Mouse (Mus musculus): Measurements from ENCODE around the gene Creb5. TPM values are rescaled to one million over a fixed set of nuclear protein-coding genes. Genes with fewer than 3 reads are reported as not detected.

Creb5 gene
- polyA plus RNA-seq, 1 experiment from 2014 or later, result 3.5 TPM

DNA sequence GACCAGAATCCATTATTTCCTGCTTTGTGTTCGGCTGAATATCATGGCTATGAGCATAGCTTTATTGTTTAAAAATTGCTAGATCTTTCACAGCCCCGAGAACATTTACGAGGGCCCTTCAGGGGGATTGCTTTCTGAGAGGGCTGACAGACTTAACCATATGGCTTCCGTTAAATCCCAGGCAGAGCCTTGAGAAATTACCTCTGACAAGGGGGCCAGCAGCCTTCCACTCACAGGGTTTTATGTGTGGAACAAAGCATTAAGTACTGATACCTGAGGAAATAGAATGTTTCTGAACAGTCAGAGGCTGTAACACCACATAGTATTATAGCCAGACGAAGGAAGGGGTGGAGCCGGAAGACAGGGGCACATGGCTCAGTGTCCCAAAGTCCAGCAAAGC lies 165.2 kb downstream of the Creb5 start:
- 26% methylated on average over 6 of the region's 6 CpGs for WGBS
- H3K4me1 ChIP-seq (ENCODE audit: insufficient read depth, low read length), result peaks cover 39% of the 10 kb centered on the region
- no peak overlapping the region for H3K4me3 ChIP-seq (ENCODE audit: low read length)
- H3K27ac ChIP-seq (ENCODE audit: low read length), result no peak overlapping the region
- no peaks in the 10 kb centered on the region for H3K36me3 ChIP-seq (ENCODE audit: insufficient read depth, low read length)
- ATAC-seq (ENCODE audit: low FRiP score, low TSS enrichment), result no peak
- H3K4me2 ChIP-seq (replicated peaks; ENCODE audit: low read depth, low read length), result peak overlapping the region; percentile 28; the same call in 1 of the 2 replicates
- no peaks in the 10 kb centered on the region; the same call in 1 of the 2 replicates for H3K27me3 ChIP-seq (ENCODE audit: insufficient read depth, low read length)
- no peaks in the 10 kb centered on the region for H3K9me3 ChIP-seq (ENCODE audit: low read length)
- H3K9ac ChIP-seq (replicated peaks; ENCODE audit: low read length), result no peak overlapping the region

DNA sequence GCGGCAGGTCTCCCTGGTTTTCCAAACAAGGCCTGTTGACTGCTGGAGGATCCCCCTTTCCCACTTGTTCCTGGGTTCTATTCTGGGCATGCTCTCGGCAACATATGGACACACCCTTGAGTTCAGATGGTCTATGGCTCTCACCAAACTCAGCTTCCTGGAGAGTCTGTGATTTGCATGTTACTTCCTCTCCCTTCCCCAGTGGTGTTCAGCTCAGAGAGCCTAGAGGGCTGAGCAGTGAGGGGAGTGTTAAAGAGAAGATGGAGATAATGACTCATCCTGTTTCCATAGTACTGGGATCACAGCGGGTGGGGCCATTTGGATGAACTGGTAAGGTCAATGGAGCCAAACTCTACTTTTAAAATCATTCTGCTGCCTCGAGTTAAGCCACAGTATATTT lies 168.4 kb downstream of the Creb5 start:
- ATAC-seq (ENCODE audit: low FRiP score, low TSS enrichment), result no peak
- no peaks in the 10 kb centered on the region for H3K36me3 ChIP-seq (ENCODE audit: insufficient read depth, low read length)
- H3K4me1 ChIP-seq (ENCODE audit: insufficient read depth, low read length), result peaks cover 19% of the 10 kb centered on the region; the same call in 1 of the 2 replicates
- H3K9ac ChIP-seq (replicated peaks; ENCODE audit: low read length), result no peak overlapping the region
- no peaks in the 10 kb centered on the region for H3K9me3 ChIP-seq (ENCODE audit: low read length)
- no peak overlapping the region for H3K4me3 ChIP-seq (ENCODE audit: low read length)
- H3K4me2 ChIP-seq (replicated peaks; ENCODE audit: low read depth, low read length), result no peak overlapping the region
- H3K27me3 ChIP-seq (ENCODE audit: insufficient read depth, low read length), result no peaks in the 10 kb centered on the region; the same call in 1 of the 2 replicates
- WGBS, result 77% methylated on average over 4 of the region's 4 CpGs
- no peak overlapping the region for H3K27ac ChIP-seq (ENCODE audit: low read length)

GRCm38 (mm10) chr6:53456111-53456510 lies 169.0 kb downstream of the Creb5 start:
- Histone ChIP-seq H3K27ac (ENCODE audit: low read length) (no peak overlapping the region), H3K27me3 (ENCODE audit: insufficient read depth, low read length) (no peaks in the 10 kb centered on the region; the same call in 1 of the 2 replicates), H3K4me2 (replicated peaks; ENCODE audit: low read depth, low read length) (no peak overlapping the region), H3K36me3 (ENCODE audit: insufficient read depth, low read length) (no peaks in the 10 kb centered on the region), H3K9me3 (ENCODE audit: low read length) (no peaks in the 10 kb centered on the region), H3K4me3 (ENCODE audit: low read length) (no peak overlapping the region), H3K9ac (replicated peaks; ENCODE audit: low read length) (no peak overlapping the region), H3K4me1 (ENCODE audit: insufficient read depth, low read length) (peaks cover 17% of the 10 kb centered on the region; the same call in 1 of the 2 replicates)
- ATAC-seq (ENCODE audit: low FRiP score, low TSS enrichment), result no peak
- WGBS, result 89% methylated on average over 5 of the region's 5 CpGs

DNA sequence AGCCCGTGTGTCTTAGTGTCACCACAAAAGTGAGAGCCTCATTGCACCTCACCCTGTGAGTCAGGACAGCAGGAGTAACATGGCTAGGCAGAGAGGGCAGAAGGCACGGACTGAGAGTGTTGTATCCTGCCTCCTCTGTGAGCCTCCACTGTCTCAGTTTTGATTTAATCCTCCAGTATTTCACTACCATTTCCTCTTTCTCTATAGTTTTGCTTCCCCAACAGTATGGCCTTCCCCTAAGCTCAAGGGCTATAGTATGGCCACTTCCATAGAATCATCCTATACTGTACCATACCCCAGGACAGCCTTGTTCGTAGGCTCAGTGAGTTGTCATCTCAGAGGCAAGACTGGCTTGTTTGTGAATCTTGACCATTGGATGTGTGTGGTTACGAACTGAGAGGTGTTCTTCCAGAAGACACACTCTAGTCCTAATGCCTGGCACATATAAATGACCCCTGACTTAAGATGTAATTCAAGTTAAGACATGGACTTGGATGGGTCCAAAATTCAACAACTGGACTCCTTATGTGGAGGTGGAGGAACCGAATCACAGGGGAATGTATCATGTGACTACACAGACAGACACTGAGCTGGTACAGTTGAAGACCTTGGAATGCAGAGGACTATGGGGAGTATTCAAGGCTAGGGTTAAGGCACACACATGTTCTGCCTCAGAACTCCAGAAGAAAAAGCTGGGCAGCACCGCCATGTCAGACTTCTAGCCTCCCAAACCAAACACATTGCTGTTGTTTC lies 173.1 kb downstream of the Creb5 start:
- no peaks in the 10 kb centered on the region for H3K4me1 ChIP-seq (ENCODE audit: insufficient read depth, low read length)
- WGBS, result 86% methylated on average over 6 of the region's 6 CpGs
- H3K27me3 ChIP-seq (ENCODE audit: insufficient read depth, low read length), result no peaks in the 10 kb centered on the region
- no peaks in the 10 kb centered on the region for H3K36me3 ChIP-seq (ENCODE audit: insufficient read depth, low read length)
- ATAC-seq (ENCODE audit: low FRiP score, low TSS enrichment), result no peak
- H3K9me3 ChIP-seq (ENCODE audit: low read length), result no peaks in the 10 kb centered on the region
- no peak overlapping the region for H3K27ac ChIP-seq (ENCODE audit: low read length)
- H3K4me2 ChIP-seq (replicated peaks; ENCODE audit: low read depth, low read length), result no peak overlapping the region
- no peak overlapping the region for H3K4me3 ChIP-seq (ENCODE audit: low read length)
- H3K9ac ChIP-seq (replicated peaks; ENCODE audit: low read length), result no peak overlapping the region

GRCm38 (mm10) chr6:53461056-53461455 lies 174.0 kb downstream of the Creb5 start:
- H3K36me3 ChIP-seq (ENCODE audit: insufficient read depth, low read length), result no peaks in the 10 kb centered on the region
- H3K27ac ChIP-seq (ENCODE audit: low read length), result no peak overlapping the region
- H3K27me3 ChIP-seq (ENCODE audit: insufficient read depth, low read length), result no peaks in the 10 kb centered on the region
- H3K4me3 ChIP-seq (ENCODE audit: low read length), result no peak overlapping the region
- no peak overlapping the region for H3K4me2 ChIP-seq (replicated peaks; ENCODE audit: low read depth, low read length)
- ATAC-seq (ENCODE audit: low FRiP score, low TSS enrichment), result no peak
- H3K4me1 ChIP-seq (ENCODE audit: insufficient read depth, low read length), result no peaks in the 10 kb centered on the region
- no peaks in the 10 kb centered on the region for H3K9me3 ChIP-seq (ENCODE audit: low read length)
- WGBS, result 90% methylated on average over 6 of the region's 6 CpGs
- H3K9ac ChIP-seq (replicated peaks; ENCODE audit: low read length), result no peak overlapping the region

- H3K4me3 ChIP-seq (ENCODE audit: low read length), result no peak overlapping the region
- whole genome bisulfite sequencing, result 77% methylated on average over 12 of the region's 12 CpGs
- no peak for ATAC-seq (ENCODE audit: low FRiP score, low TSS enrichment)
These were observed 175.0 kb downstream of the Creb5 start for GRCm38 (mm10) chr6:53461775-53462770.

GRCm38 (mm10) chr6:53462802-53463201 lies 175.7 kb downstream of the Creb5 start:
- H3K36me3 ChIP-seq (ENCODE audit: insufficient read depth, low read length), result no peaks in the 10 kb centered on the region
- no peak overlapping the region for H3K4me3 ChIP-seq (ENCODE audit: low read length)
- no peak overlapping the region for H3K4me2 ChIP-seq (replicated peaks; ENCODE audit: low read depth, low read length)
- no peak overlapping the region for H3K9ac ChIP-seq (replicated peaks; ENCODE audit: low read length)
- H3K9me3 ChIP-seq (ENCODE audit: low read length), result no peaks in the 10 kb centered on the region
- no peaks in the 10 kb centered on the region for H3K27me3 ChIP-seq (ENCODE audit: insufficient read depth, low read length)
- 70% methylated on average over 7 of the region's 7 CpGs for WGBS
- ATAC-seq (ENCODE audit: low FRiP score, low TSS enrichment), result no peak
- H3K4me1 ChIP-seq (ENCODE audit: insufficient read depth, low read length), result no peaks in the 10 kb centered on the region
- H3K27ac ChIP-seq (ENCODE audit: low read length), result no peak overlapping the region

More at GRCm38 (mm10) chr6:53461775-53462770, 175.0 kb downstream of the Creb5 start:
- Histone ChIP-seq H3K4me1 (ENCODE audit: insufficient read depth, low read length) (no peaks in the 10 kb centered on the region), H3K36me3 (ENCODE audit: insufficient read depth, low read length) (no peaks in the 10 kb centered on the region), H3K9me3 (ENCODE audit: low read length) (no peaks in the 10 kb centered on the region), H3K27ac (ENCODE audit: low read length) (no peak overlapping the region), H3K9ac (replicated peaks; ENCODE audit: low read length) (no peak overlapping the region), H3K4me2 (replicated peaks; ENCODE audit: low read depth, low read length) (no peak overlapping the region), H3K27me3 (ENCODE audit: insufficient read depth, low read length) (no peaks in the 10 kb centered on the region)

DNA sequence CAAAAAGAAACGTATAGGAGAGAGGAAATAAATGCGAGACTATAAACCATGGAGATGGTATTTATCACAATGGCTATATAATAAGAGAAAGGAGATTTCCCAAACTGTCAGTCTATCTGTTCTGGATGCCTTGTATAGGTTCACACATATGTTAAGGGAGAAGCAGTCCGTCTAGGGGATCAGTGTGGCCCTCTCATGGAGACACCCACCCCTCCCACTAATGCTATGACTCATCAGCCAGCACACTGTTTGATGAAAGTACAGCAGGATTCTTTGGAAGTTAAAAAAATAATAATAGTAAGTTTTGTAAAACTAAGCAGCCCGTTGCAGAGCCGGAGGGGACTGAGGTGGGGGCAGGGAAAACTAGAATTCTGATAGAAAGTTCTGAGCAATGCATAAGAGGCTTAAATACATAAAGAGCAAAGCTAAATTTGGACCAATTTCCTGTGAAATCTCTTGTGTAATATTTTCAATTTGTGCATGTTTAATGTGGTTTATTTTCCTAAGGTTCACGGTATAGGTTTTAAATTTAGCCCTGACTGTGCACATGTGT lies 176.3 kb downstream of the Creb5 start:
- no peak overlapping the region for H3K9ac ChIP-seq (replicated peaks; ENCODE audit: low read length)
- H3K4me1 ChIP-seq (ENCODE audit: insufficient read depth, low read length), result no peaks in the 10 kb centered on the region
- ATAC-seq (ENCODE audit: low FRiP score, low TSS enrichment), result no peak
- H3K36me3 ChIP-seq (ENCODE audit: insufficient read depth, low read length), result no peaks in the 10 kb centered on the region
- H3K27me3 ChIP-seq (ENCODE audit: insufficient read depth, low read length), result no peaks in the 10 kb centered on the region
- H3K4me3 ChIP-seq (ENCODE audit: low read length), result no peak overlapping the region
- H3K4me2 ChIP-seq (replicated peaks; ENCODE audit: low read depth, low read length), result no peak overlapping the region
- no peak overlapping the region for H3K27ac ChIP-seq (ENCODE audit: low read length)
- WGBS, result 60% methylated on average over 6 of the region's 6 CpGs
- no peaks in the 10 kb centered on the region for H3K9me3 ChIP-seq (ENCODE audit: low read length)

DNA sequence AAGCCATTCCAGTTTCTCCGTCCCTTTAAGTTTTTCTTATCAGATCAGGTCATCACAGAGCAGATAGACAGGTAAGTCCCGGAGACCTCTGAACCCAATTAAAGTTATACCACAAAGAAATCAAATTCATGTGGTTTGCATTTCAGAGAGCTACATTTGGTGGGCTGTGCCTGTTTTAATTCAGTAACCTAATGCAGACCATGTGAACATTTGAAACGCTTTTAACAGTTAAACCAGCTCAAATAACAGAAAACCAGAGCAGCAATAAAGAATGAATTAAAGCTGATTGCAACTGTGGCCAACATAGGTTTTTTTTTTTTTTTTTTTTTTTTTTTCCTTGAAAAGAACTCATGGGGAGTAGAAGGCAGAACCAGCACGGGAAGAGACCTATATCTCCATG lies 182.1 kb downstream of the Creb5 start:
- Histone ChIP-seq H3K4me1 (ENCODE audit: insufficient read depth, low read length) (peaks cover 23% of the 10 kb centered on the region), H3K4me3 (ENCODE audit: low read length) (no peak overlapping the region), H3K27ac (ENCODE audit: low read length) (no peak overlapping the region), H3K36me3 (ENCODE audit: insufficient read depth, low read length) (no peaks in the 10 kb centered on the region), H3K9me3 (ENCODE audit: low read length) (no peaks in the 10 kb centered on the region), H3K9ac (replicated peaks; ENCODE audit: low read length) (no peak overlapping the region), H3K27me3 (ENCODE audit: insufficient read depth, low read length) (no peaks in the 10 kb centered on the region), H3K4me2 (replicated peaks; ENCODE audit: low read depth, low read length) (no peak overlapping the region)
- ATAC-seq (ENCODE audit: low FRiP score, low TSS enrichment), result no peak
- WGBS, result 40% methylated on average over 4 of the region's 4 CpGs

Data from kidney, embryonic 16.5 days (tissue).